Mouse (Mus musculus) midbrain, embryonic 11.5 days (tissue): ENCODE results near the gene Arhgef10l. TPM values are rescaled to one million over a fixed set of nuclear protein-coding genes. Genes with fewer than 3 reads are reported as not detected.

ENCODE experiments used
- ATAC-seq: fragments of 200-750 bp; cut with Nextera tagmentation; 2 replicates; pipeline ENCODE4 v1.8.0; 2017; ENCODE audit warnings: moderate TSS enrichment, moderate library complexity; ENCODE audit not compliant: low FRiP score
- DNase-seq: peaks from one replicate; pipeline ENCODE4 v3.0.0; 2015; ENCODE audit warnings: low spot score; ENCODE audit errors: missing footprints
- H3K27ac ChIP-seq: fragments of 300-500 bp; sonication (generic); 2 replicates; pipeline ENCODE4 v1.5.1; 2014; ENCODE audit warnings: low read depth, low read length
- H3K27me3 ChIP-seq: fragments of 300-500 bp; sonication (generic); 2 replicates; pipeline ENCODE4 v1.6.1; 2014; ENCODE audit warnings: mild to moderate bottlenecking, low read length, moderate library complexity, mixed read lengths; ENCODE audit not compliant: control insufficient read depth, insufficient read depth
- H3K36me3 ChIP-seq: fragments of 300-500 bp; sonication (generic); 2 replicates; pipeline ENCODE4 v1.6.1; 2014; ENCODE audit warnings: mild to moderate bottlenecking, low read length, moderate library complexity, mixed read lengths; ENCODE audit not compliant: control insufficient read depth, insufficient read depth
- H3K4me1 ChIP-seq: fragments of 300-500 bp; sonication (generic); 2 replicates; pipeline ENCODE4 v1.6.1; 2014; ENCODE audit warnings: low read length; ENCODE audit not compliant: control insufficient read depth, insufficient read depth
- H3K4me2 ChIP-seq: fragments of 300-500 bp; sonication (generic); 2 replicates; pipeline ENCODE4 v1.6.1; 2014; ENCODE audit warnings: mild to moderate bottlenecking, moderate library complexity
- H3K4me3 ChIP-seq: fragments of 300-500 bp; sonication (generic); 2 replicates; pipeline ENCODE4 v1.5.1; 2014; ENCODE audit warnings: low read depth, low read length
- H3K9ac ChIP-seq: fragments of 300-500 bp; sonication (generic); 2 replicates; pipeline ENCODE4 v1.6.1; 2014; ENCODE audit warnings: low read length
- H3K9me3 ChIP-seq: fragments of 300-500 bp; sonication (generic); 2 replicates; pipeline ENCODE4 v1.6.1; 2016; ENCODE audit warnings: low read length; ENCODE audit not compliant: control insufficient read depth
- WGBS: fragments of 180-500 bp; shearing (Covaris S2); extraction: QIAGEN DNeasy Blood & Tissue Kit; methylation state at CpG from one replicate; pipeline ENCODE4 v1.1.7; 2014; 5-methylcytosine and 5-hydroxymethylcytosine counted together
- polyA plus RNA-seq: library from polyadenylated mRNA; unstranded; fragments of >200 nt; fragmentation: Nextera tagmentation; extraction: Ambion mirVana; gene quantifications from 2 replicates; pipeline ENCODE4 v1.2.1, GENCODE M21; 2014

Gene Arhgef10l
- polyA plus RNA-seq, 1 experiment from 2014 or later: 18.5 TPM

DNA sequence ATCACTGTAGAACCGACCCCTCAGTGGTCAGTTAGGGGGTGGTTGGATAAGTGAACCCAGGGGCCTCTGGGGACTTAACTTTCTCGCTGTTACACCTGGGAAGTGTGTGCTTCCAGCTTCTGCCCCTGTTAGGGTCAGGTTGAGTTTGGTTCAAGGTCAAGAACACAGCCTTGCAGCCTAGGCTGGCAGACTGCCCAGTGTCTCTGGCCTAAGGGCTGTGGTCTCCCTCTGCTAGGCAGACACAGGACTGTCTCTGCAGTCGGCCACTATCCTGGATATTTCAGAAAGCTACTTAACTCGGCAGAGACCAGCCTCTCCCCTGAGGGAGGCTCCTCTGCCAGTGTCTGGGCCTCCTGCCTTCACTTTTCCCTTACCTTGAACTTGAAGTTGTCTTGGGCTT, 38.4 kb upstream of the Arhgef10l start:
- H3K36me3 ChIP-seq: peaks cover 23% of the 10 kb centered on the region

DNA sequence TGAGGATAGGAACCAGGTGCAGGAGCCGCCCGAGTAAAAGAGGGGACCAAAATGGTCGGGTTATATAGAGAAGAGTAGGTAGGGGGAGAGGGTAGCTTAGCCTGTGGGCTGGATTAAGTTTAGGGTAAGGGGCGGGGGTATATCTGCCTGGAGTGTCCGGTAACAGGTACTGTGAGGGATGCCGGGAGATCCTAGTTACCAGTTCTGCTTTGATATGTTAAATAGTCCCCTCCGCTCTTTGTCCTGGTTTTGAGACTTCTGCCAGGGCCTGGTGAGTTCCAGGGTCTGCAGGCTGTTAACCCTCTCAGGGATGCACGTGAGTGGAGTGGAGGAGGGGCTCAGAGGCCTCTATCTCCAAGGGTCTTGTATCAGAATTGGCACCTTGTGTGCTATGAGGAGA, 37.8 kb upstream of the Arhgef10l start:
- Histone ChIP-seq H3K27me3 (peaks cover 22% of the 10 kb centered on the region), H3K9me3 (no peaks in the 10 kb centered on the region), H3K9ac (peak overlapping the region; percentile 98), H3K27ac (peak overlapping the region; percentile 99), H3K4me2 (peak overlapping the region; percentile 76), H3K36me3 (peaks cover 18% of the 10 kb centered on the region), H3K4me3 (peak overlapping the region; percentile 99), H3K4me1 (peaks cover 28% of the 10 kb centered on the region)
- DNase-seq: peak; percentile 91
- 4% methylated on average over 8 of the region's 8 CpGs for WGBS
- peak; percentile 20 for ATAC-seq

More for the DNA sequence above, 38.4 kb upstream of the Arhgef10l start:
- Histone ChIP-seq H3K4me1 (peaks cover 28% of the 10 kb centered on the region), H3K4me2 (peak overlapping the region; percentile 76), H3K4me3 (peak overlapping the region; percentile 99), H3K9ac (peak overlapping the region; percentile 98), H3K27me3 (peaks cover 16% of the 10 kb centered on the region), H3K27ac (peak overlapping the region; percentile 30; the same call in 1 of the 2 replicates), H3K9me3 (no peaks in the 10 kb centered on the region)
- ATAC-seq (no peak), DNase-seq (no peak)
- 41% methylated on average over 4 of the region's 4 CpGs for WGBS

DNA sequence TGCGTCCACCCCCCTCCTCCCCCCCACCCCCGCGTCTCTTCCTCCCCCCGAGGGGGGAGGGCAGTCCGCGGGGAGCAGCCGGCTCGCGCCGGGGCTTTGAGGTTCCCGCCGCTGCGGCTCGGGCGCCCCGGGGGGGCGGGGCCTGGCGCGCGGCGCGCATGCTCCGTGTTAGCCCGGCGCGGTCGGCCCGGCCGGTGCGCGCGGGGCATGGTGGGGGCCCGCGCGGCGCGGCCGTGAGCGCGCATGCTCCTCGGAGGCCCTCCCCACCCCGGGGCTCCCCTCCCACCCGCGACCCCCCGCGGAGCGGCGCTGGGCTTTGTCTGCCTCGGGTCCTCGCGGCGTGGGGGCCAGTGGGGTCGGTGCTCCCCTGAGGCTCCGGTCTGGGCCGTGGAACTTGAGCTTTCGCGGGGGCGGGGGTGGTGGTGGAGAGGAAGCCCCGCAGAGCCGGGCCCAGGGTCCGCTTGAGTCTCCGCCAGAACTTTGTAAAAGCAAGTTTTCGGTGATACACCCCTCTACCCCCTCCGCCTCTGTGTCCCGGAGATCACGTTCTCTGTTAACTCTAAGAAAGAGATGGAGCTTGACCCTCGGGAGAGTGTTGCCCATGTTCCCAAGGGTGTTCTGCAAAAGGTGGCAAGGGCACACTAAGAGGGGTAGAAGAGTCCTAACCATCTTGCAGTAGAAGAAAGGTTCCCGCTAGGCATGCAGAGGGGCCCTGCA, 37.0 kb upstream of the Arhgef10l start:
- WGBS: 0% methylated on average over 51 of the region's 68 CpGs
- peak; percentile 98 for DNase-seq
- Histone ChIP-seq H3K9me3 (no peaks in the 10 kb centered on the region), H3K27ac (peak overlapping the region; percentile 99), H3K4me3 (peak overlapping the region; percentile 99), H3K4me1 (peaks cover 28% of the 10 kb centered on the region), H3K36me3 (peaks cover 11% of the 10 kb centered on the region), H3K9ac (peak overlapping the region; percentile 98), H3K27me3 (peaks cover 26% of the 10 kb centered on the region), H3K4me2 (peak overlapping the region; percentile 76)
- peak; percentile 76 for ATAC-seq

DNA sequence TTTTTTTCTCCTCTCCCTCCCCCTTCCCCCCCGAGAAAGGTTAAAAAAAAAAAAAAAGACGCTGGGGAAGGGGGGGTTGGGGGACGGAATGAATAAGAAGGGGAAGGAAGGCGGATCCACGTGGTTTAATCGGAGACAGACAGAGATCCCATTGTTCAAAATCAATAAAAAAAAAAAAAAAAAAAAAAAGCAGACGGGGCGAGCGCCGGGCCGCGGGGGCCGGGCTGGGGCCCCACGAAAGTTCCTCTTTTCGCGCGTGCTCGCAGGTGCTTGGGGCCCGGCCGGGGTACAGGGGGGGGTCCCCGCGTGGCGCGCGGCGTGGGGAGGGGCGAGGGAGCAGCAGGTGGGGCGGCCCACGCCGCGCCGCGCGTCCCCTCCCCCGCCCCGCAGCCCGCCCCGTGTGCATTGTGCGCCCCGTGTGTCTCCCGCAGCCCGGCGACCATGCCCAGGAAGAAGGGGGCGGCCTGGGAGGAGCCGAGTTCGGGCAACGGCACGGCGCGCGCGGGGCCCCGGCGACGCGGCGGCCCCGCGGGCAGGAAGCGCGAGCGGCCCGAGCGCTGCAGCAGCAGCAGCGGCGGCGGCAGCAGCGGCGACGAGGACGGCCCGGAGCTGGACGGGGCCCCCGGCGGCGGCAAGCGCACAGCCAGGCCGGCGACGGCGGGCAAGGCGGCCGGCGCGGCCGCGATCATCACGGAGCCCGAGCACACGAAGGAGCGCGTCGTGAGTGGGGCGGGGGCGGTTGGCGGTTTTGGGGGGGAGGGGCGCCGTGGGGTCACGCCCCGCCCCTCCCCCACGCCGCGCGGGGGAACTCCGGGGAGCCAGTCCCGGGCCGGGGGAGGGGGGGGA, 36.1 kb upstream of the Arhgef10l start:
- peak overlapping the region; percentile 99 for H3K27ac ChIP-seq
- H3K4me1 ChIP-seq: peaks cover 28% of the 10 kb centered on the region
- ATAC-seq (peak; percentile 34), DNase-seq (peak; percentile 93)
- peak overlapping the region; percentile 99 for H3K4me3 ChIP-seq
- H3K9ac ChIP-seq: peak overlapping the region; percentile 98
- H3K4me2 ChIP-seq: peak overlapping the region; percentile 76
- peaks cover 26% of the 10 kb centered on the region for H3K27me3 ChIP-seq
- no peaks in the 10 kb centered on the region for H3K9me3 ChIP-seq
- WGBS: under 1% methylated on average over 44 of the region's 107 CpGs
- peaks cover 11% of the 10 kb centered on the region for H3K36me3 ChIP-seq

DNA sequence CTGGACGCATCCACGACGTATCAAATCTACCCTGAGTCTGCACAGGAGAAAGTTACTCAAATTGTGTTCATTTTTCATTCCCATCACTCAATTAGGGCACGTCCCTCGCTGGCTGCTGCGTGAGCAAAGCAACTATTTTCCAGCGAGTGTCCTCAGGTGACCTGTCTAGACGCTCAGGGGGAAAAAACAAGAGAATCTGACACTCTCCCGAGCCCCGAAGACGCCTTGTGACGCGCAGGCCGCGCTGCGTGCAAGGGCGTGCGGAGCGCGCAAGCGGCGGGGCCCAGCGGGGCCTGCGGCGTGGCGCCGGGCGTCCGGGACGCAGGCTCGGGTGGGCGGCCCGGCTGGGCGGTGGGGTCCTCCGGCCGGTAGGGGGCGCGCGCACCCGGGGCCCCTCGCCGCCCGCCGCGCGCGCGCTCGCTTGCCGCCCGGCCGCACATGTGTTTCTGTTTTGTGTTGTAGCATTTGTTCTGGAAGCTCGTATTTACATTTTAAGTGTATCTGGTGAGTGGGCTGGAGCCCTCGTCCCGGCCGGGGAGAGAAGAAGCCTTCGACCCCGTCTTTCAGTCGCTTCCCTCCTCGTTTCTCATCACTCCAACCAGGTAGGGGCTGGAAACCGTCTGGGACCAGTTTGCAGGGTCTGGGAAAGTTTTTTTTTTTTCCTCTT, 35.4 kb upstream of the Arhgef10l start:
- peaks cover 26% of the 10 kb centered on the region for H3K27me3 ChIP-seq
- H3K27ac ChIP-seq: peak overlapping the region; percentile 99
- WGBS: under 1% methylated on average over 60 of the region's 61 CpGs
- ATAC-seq: peak; percentile 74
- H3K9me3 ChIP-seq: no peaks in the 10 kb centered on the region
- H3K4me3 ChIP-seq: peak overlapping the region; percentile 99
- DNase-seq: peak; percentile 99
- peak overlapping the region; percentile 98 for H3K9ac ChIP-seq
- H3K4me1 ChIP-seq: peaks cover 28% of the 10 kb centered on the region
- peaks cover 8% of the 10 kb centered on the region for H3K36me3 ChIP-seq
- peak overlapping the region; percentile 76 for H3K4me2 ChIP-seq

DNA sequence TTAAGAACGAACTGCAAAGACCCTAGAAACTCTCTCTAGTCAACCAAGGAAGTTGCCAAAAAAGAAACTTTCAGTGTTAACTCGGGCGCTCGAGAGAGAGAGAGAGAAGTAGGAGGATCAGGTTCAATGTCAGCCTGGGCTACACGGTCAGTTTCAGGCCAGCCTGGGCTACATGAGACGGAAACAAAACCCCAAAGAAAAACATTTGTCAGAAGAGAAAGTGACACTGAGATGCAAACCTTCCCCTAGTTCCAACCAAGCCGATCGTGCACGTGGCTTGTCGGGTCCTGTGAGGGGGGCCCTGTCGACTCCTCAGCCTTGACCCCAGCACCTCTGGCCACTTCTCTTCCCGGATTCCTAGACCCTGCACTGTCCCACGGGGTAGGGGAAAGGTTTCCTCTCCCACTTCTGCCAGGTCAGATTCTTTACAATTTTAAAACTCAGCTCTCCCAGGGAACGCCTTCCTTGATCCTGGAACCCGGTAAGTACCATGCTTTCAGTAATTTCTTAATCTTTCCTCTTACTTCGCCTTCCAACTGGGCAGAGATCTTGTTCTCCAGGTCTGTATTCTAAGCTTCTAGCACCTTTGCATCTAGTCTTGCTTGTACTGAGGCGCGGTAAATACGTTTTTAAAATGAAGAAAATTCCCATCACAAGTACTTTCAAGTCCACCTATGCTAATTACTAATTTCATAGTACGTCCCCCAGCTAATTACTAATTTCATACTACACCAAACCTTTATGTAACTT, 34.6 kb upstream of the Arhgef10l start, which contains the start of gene Rcc2:
TSS of gene Rcc2 (plus strand) at position 273 of the 750 bp plus-strand sequence.
- Histone ChIP-seq H3K9ac (peak within 1 kb of the TSS; percentile 98), H3K4me1 (peaks cover 28% of the 10 kb centered on the region), H3K27ac (peak within 1 kb of the TSS; percentile 99), H3K27me3 (peaks cover 26% of the 10 kb centered on the region), H3K4me2 (peak within 1 kb of the TSS; percentile 76), H3K4me3 (peak within 1 kb of the TSS; percentile 99), H3K36me3 (peaks cover under 1% of the 10 kb centered on the region; the same call in 1 of the 2 replicates), H3K9me3 (no peaks in the 10 kb centered on the region)
- ATAC-seq (no peak), DNase-seq (peak; percentile 90)
- WGBS: 8% methylated on average over 20 of the region's 20 CpGs

DNA sequence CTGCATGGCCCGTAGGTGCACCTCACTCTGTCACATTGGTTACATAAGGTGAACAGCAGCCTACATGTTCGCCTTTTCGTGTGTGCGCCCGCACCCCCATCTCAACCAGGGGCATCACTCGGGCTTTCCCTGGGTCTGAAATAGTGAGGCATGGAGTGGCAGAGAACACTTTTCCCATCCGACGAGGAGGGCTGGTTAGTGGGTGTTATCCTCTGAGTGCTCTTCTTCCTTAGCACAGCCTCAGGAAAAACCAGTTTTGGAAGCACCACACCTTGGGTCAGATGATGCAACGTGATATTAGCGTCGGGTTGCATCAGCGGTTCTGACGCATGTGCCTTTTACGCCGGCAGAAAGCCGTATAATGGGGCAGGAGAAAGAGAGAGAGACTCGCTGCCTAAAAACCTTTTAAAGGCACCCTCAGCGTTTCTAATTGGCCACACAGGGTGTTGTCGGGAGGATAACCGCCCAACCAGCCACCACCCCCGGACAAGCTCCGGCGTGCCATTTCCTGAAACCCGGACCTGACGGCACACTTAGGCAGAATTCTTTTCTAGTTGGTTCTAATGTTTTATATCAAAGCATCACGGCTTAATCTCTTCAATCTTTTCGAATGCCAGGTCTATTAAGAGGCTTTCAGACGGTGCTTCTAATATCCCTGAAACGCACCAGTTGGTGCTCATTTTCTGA, 33.8 kb upstream of the Arhgef10l start:
- ATAC-seq: no peak
- peak overlapping the region; percentile 76 for H3K4me2 ChIP-seq
- WGBS: 8% methylated on average over 29 of the region's 29 CpGs
- peaks cover 26% of the 10 kb centered on the region for H3K27me3 ChIP-seq
- no peaks in the 10 kb centered on the region for H3K9me3 ChIP-seq
- H3K4me3 ChIP-seq: peak overlapping the region; percentile 19
- no peak overlapping the region for H3K27ac ChIP-seq
- H3K36me3 ChIP-seq: no peaks in the 10 kb centered on the region
- 0 out of 2 replicates have a peak overlapping the region, but pooled peaks have one; percentile 14 for H3K9ac ChIP-seq
- peak; percentile 92 for DNase-seq
- peaks cover 27% of the 10 kb centered on the region for H3K4me1 ChIP-seq
